In the genomic region with DNA sequence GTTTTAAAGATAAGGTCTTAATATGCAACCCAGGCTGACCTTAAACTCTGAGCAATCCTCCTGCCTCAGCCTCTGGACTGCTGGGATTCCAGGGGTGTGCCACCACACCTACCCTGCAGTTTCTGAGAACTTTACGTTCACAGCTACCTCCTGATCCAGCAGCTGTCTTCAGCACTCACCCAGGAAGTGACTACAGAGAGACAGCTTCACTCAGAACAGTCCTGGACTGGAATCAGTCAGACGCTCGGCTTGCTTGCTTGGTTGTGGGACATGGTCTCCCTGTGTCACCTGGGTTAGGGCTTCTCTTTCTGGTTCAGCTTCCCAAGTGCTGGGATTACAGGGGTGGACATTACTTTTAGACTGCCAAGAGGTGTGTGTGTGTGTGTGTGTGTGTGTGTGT, we compare ENCODE assay signal across 22 mouse cellular contexts. TPM values are rescaled to one million over a fixed set of nuclear protein-coding genes. Genes with fewer than 3 reads are reported as not detected.
DNase-seq lines count a peak whose midpoint lies in the region; ATAC-seq and TF ChIP-seq lines count a peak whose summit lies in the region.
"Had no signal": no experiment of that assay in that cellular context is flagged by ENCODE, and none has a peak within 500 bp of the region (broad histone marks: within the 10 kb centered on the region; RNA-seq: fewer than 3 reads in every experiment).

No protein-coding gene starts in this region.

- TF ChIP-seq POLR2A in thymus, adult 2 months (IDR thresholded peaks at IDR 0.05; ENCODE audit: control insufficient read depth, extremely low read depth, insufficient read depth, low read length, poor library complexity): no peak

- no peaks in the 10 kb centered on the region for H3K9me3 ChIP-seq in intestine, embryonic 16.5 days (ENCODE audit: control insufficient read depth, low read length)
- no peaks in the 10 kb centered on the region for H3K9me3 ChIP-seq in midbrain, embryonic 14.5 days (ENCODE audit: control insufficient read depth, low read length)
- H3K9me3 ChIP-seq: embryonic facial prominence, embryonic 15.5 days; forebrain, embryonic 10.5 days; heart, embryonic 15.5 days; hindbrain, embryonic 13.5 days had no signal

- H3K4me2 ChIP-seq in intestine, embryonic 16.5 days (ENCODE audit: low read depth, low read length): no peak overlapping the region
- no peak overlapping the region for H3K4me2 ChIP-seq in midbrain, embryonic 14.5 days (ENCODE audit: low read length)
- H3K4me2 ChIP-seq: embryonic facial prominence, embryonic 15.5 days; heart, embryonic 11.5 days; heart, embryonic 15.5 days; hindbrain, embryonic 13.5 days had no signal

- H3K27me3 ChIP-seq in thymus, adult 2 months (ENCODE audit: control insufficient read depth, insufficient read depth, low read length): no peaks in the 10 kb centered on the region
- H3K27me3 ChIP-seq in intestine, embryonic 16.5 days (replicated peaks; ENCODE audit: control insufficient read depth, insufficient read depth, low read length): no peaks in the 10 kb centered on the region
- H3K27me3 ChIP-seq in midbrain, embryonic 14.5 days (ENCODE audit: control insufficient read depth, insufficient read depth, low read length): no peaks in the 10 kb centered on the region
- H3K27me3 ChIP-seq: embryonic facial prominence, embryonic 15.5 days had no signal

- H3K9ac ChIP-seq in intestine, embryonic 16.5 days (ENCODE audit: low read depth, low read length): no peak overlapping the region
- H3K9ac ChIP-seq in midbrain, embryonic 14.5 days (replicated peaks; ENCODE audit: low read length): no peak overlapping the region
- H3K9ac ChIP-seq: embryonic facial prominence, embryonic 15.5 days; heart, embryonic 15.5 days; hindbrain, embryonic 13.5 days had no signal

- TF ChIP-seq CTCF in thymus, adult 2 months (IDR thresholded peaks at IDR 0.05; ENCODE audit: borderline replicate concordance, control insufficient read depth, extremely low read depth, insufficient read depth, low read length, poor library complexity): no peak

- peak; percentile 41 for DNase-seq in thymus, postnatal 0 days (ENCODE audit: low spot score)
- no peak for DNase-seq in thymus, adult 2 months
- DNase-seq in midbrain, embryonic 14.5 days: no peak
- no peak for DNase-seq in B cell, adult 2 months
- DNase-seq in urinary bladder, postnatal 36 days (ENCODE audit: low spot score in 2 of 2): no peak
- DNase-seq: adrenal gland, postnatal 10 days; cerebellum, adult 11 months; cerebellum, adult 8-10 months; embryo, embryonic 11 days; gastrocnemius, postnatal 36 days; heart, adult 18-20 months; heart, postnatal 14 days had no signal

- H3K27ac ChIP-seq in thymus, adult 2 months (ENCODE audit: control insufficient read depth, insufficient read depth, low read length): no peak overlapping the region
- peak overlapping the region; percentile 95 for H3K27ac ChIP-seq in intestine, embryonic 16.5 days (ENCODE audit: low read length)
- H3K27ac ChIP-seq in midbrain, embryonic 14.5 days (replicated peaks; ENCODE audit: low read depth, low read length): no peak overlapping the region
- H3K27ac ChIP-seq: embryonic facial prominence, embryonic 15.5 days; forebrain, embryonic 10.5 days; heart, embryonic 15.5 days; hindbrain, embryonic 13.5 days; hindbrain, postnatal 0 days had no signal

- 18% methylated on average over 3 of the region's 3 CpGs for WGBS in thymus, adult 2 months
- 64% methylated on average over 3 of the region's 3 CpGs for WGBS in intestine, embryonic 16.5 days
- WGBS in midbrain, embryonic 14.5 days: 83% methylated on average over 3 of the region's 3 CpGs

- no peaks in the 10 kb centered on the region for H3K36me3 ChIP-seq in thymus, adult 2 months (ENCODE audit: control insufficient read depth, insufficient read depth, low read length)
- H3K36me3 ChIP-seq in intestine, embryonic 16.5 days (ENCODE audit: control insufficient read depth, insufficient read depth, low read length): no peaks in the 10 kb centered on the region
- H3K36me3 ChIP-seq in midbrain, embryonic 14.5 days (ENCODE audit: control insufficient read depth, insufficient read depth, low read length): no peaks in the 10 kb centered on the region
- H3K36me3 ChIP-seq: embryonic facial prominence, embryonic 15.5 days; forebrain, embryonic 10.5 days; heart, embryonic 15.5 days; hindbrain, embryonic 13.5 days had no signal

- peaks cover 16% of the 10 kb centered on the region for H3K4me1 ChIP-seq in thymus, adult 2 months (replicated peaks; ENCODE audit: control insufficient read depth, insufficient read depth, low read length)
- H3K4me1 ChIP-seq in intestine, embryonic 16.5 days (ENCODE audit: control insufficient read depth, insufficient read depth, low read length): peaks cover 40% of the 10 kb centered on the region
- no peaks in the 10 kb centered on the region for H3K4me1 ChIP-seq in midbrain, embryonic 14.5 days (ENCODE audit: control insufficient read depth, insufficient read depth, low read length)
- H3K4me1 ChIP-seq: hindbrain, embryonic 13.5 days had no signal

- peak; percentile 59 for ATAC-seq in activated CD4-positive, CD25-positive, alpha-beta regulatory T cell, adult 4 months
- no peak for ATAC-seq in intestine, embryonic 16.5 days
- no peak for ATAC-seq in midbrain, embryonic 14.5 days (ENCODE audit: low FRiP score, low TSS enrichment)
- ATAC-seq: forebrain, embryonic 14.5 days; hindbrain, postnatal 0 days had no signal

- H3K4me3 ChIP-seq in thymus, adult 2 months (ENCODE audit: control insufficient read depth, insufficient read depth, low read length): no peak overlapping the region
- H3K4me3 ChIP-seq in intestine, embryonic 16.5 days (ENCODE audit: low read length): no peak overlapping the region
- no peak overlapping the region for H3K4me3 ChIP-seq in midbrain, embryonic 14.5 days (replicated peaks; ENCODE audit: low read depth, low read length)
- H3K4me3 ChIP-seq: embryonic facial prominence, embryonic 15.5 days; erythroblast, embryonic 14.5 days; forebrain, embryonic 10.5 days; heart, embryonic 15.5 days; hindbrain, embryonic 13.5 days had no signal

RNA-seq across cellular contexts. Expression of gene Trim14, which starts 21.0 kb away (rescaled TPM):
- polyA plus RNA-seq in thymus, postnatal 0 days (2015; fragmentation: Nextera tagmentation; extraction: Ambion mirVana): 19.8 and 22.4 TPM in 2 replicates
- polyA plus RNA-seq in thymus, adult 2 months (2012; rRNA removed): 27.3 and 38.2 TPM in 2 replicates
- polyA plus RNA-seq in activated CD4-positive, CD25-positive, alpha-beta regulatory T cell, adult 4 months (2017; shearing (Covaris generic)): 10 to 100 TPM; 26.7 to 31.2 TPM
- polyA plus RNA-seq in intestine, embryonic 16.5 days (2015; fragmentation: Nextera tagmentation; extraction: Ambion mirVana): 14.8 and 15.2 TPM in 2 replicates
- 0.96 and 2.4 TPM in 2 replicates for polyA plus RNA-seq in midbrain, embryonic 14.5 days (2014; fragmentation: Nextera tagmentation; extraction: Ambion mirVana)

RNA-seq across cellular contexts. Expression of gene Coro2a, which starts 45.1 kb away (rescaled TPM):
- 12.2 and 14.5 TPM in 2 replicates for polyA plus RNA-seq in thymus, postnatal 0 days (2015; fragmentation: Nextera tagmentation; extraction: Ambion mirVana)
- polyA plus RNA-seq in thymus, adult 2 months (2012; rRNA removed): 13.5 and 15.9 TPM in 2 replicates
- 100 to 1,000 TPM in 1 of 2 experiments, 10 to 100 TPM in 1; 79.7 to 108 TPM for polyA plus RNA-seq in activated CD4-positive, CD25-positive, alpha-beta regulatory T cell, adult 4 months (2017; shearing (Covaris generic))
- polyA plus RNA-seq in intestine, embryonic 16.5 days (2015; fragmentation: Nextera tagmentation; extraction: Ambion mirVana): 99.8 and 112 TPM in 2 replicates
- polyA plus RNA-seq in midbrain, embryonic 14.5 days (2014; fragmentation: Nextera tagmentation; extraction: Ambion mirVana): 5.1 and 5.4 TPM in 2 replicates
